Mouse (Mus musculus) ES-Bruce4 (cell line): ENCODE results near the gene A630001G21Rik. TPM values are rescaled to one million over a fixed set of nuclear protein-coding genes. Genes with fewer than 3 reads are reported as not detected.

Experiments
- H3K27ac ChIP-seq: 2 replicates; pipeline ENCODE4 v1.5.1; 2012; ENCODE audit warnings: low read length, inconsistent platforms; ENCODE audit not compliant: insufficient read depth
- H3K27me3 ChIP-seq: 2 replicates; pipeline ENCODE4 v1.6.1; 2012; ENCODE audit warnings: mild to moderate bottlenecking, low read length, inconsistent platforms; ENCODE audit not compliant: control insufficient read depth, poor library complexity, insufficient read depth, severe bottlenecking
- H3K36me3 ChIP-seq: 2 replicates; pipeline ENCODE4 v1.6.1; 2012; ENCODE audit warnings: inconsistent platforms, mild to moderate bottlenecking, low read length, moderate library complexity; ENCODE audit not compliant: control insufficient read depth, poor library complexity, insufficient read depth, severe bottlenecking
- H3K4me1 ChIP-seq: one replicate; pipeline ENCODE4 v1.8.1; 2011; ENCODE audit warnings: low read length; ENCODE audit not compliant: control insufficient read depth, insufficient read depth
- H3K4me3 ChIP-seq: 2 replicates; pipeline ENCODE4 v1.5.1; 2011; ENCODE audit warnings: low read depth, mild to moderate bottlenecking, low read length
- H3K9ac ChIP-seq: 2 replicates; pipeline ENCODE4 v1.6.1; 2012; ENCODE audit warnings: low read depth, mild to moderate bottlenecking, inconsistent platforms; ENCODE audit not compliant: poor library complexity, severe bottlenecking
- H3K9me3 ChIP-seq: replicated peaks from 2 replicates; pipeline ENCODE4 v1.6.1; 2012; ENCODE audit warnings: mild to moderate bottlenecking, low read length, inconsistent platforms; ENCODE audit not compliant: control insufficient read depth, poor library complexity, insufficient read depth, severe bottlenecking
- CTCF ChIP-seq: IDR thresholded peaks from one replicate; pipeline ENCODE4 v1.8.1; 2011; ENCODE audit warnings: low read depth, low read length
- EP300 ChIP-seq: IDR thresholded peaks from 2 replicates; pipeline ENCODE4 v1.6.1; 2011; ENCODE audit warnings: low read depth, low read length; ENCODE audit not compliant: insufficient read depth
- POLR2A ChIP-seq: IDR thresholded peaks from one replicate; pipeline ENCODE4 v1.8.1; 2011; ENCODE audit warnings: low read length; ENCODE audit not compliant: insufficient read depth
- polyA plus RNA-seq: library from polyadenylated mRNA; stranded (reverse); fragments of >200 nt; gene quantifications from 2 replicates; pipeline ENCODE4 v1.2.4, GENCODE M21; 2011; ENCODE audit warnings: low read depth; ENCODE audit not compliant: missing spikeins, insufficient read depth, insufficient read length

A630001G21Rik gene
- polyA plus RNA-seq, 1 experiment, result 1.1 TPM

DNA sequence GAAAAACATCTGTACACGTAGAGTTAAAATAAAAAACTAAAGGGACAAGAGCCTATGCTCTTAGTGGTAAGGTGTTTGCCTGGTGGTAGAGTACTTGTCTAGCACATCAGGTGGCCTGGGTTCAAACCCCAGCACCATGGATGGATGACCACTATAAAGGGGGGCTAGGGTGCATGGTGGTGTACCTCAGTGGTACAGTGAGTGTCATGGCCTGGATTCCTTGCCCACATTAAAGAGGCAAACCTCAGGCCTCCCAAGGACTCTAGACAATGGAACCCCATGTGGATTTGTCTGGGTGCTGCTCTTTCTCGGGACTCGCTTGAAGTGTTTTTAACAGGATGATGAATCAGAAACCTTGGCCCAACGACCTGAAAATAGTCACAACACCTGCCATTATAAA lies 75.9 kb downstream of the A630001G21Rik start:
- Histone ChIP-seq H3K27ac (no peak overlapping the region), H3K4me3 (no peak overlapping the region), H3K4me1 (no peaks in the 10 kb centered on the region)

DNA sequence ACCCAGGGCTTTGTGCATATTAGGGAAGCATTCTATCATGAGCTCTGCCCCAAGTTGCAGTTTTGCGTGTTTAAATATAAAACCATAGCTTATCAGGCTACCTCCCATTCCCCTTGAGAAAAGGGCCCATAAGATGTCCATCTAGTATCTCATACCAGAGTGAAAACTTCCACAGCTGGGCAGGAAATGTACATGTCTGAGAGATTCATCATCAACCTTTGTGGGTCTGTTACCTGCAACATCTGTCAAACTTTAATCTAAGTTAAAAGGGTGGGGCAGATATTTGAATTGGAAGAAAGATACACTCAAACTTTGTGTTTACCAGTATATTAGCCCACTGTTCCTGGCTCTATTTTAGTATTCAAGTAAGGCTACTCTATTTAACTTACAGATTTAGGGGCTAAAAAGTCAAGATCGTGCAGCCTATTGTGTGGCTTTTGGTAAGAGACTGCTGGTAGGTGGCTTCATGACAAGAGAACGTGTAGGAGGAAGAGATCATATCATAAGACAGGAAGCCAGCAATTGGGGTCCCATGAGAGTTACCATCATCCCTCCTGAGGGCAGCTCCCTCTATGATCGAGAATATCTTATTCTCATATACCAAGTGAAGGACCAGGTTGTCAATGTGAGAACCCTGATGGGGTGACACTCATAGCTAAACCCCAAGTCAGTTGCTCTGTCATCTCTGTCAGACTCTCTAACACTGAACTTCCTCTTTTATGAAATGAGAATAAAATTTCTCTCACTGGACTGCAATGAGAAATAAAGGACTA lies 80.5 kb downstream of the A630001G21Rik start:
- no peak overlapping the region for H3K9ac ChIP-seq
- H3K4me1 ChIP-seq, result no peaks in the 10 kb centered on the region
- H3K9me3 ChIP-seq, result no peaks in the 10 kb centered on the region
- H3K27ac ChIP-seq, result no peak overlapping the region
- H3K4me3 ChIP-seq, result no peak overlapping the region
- no peaks in the 10 kb centered on the region for H3K36me3 ChIP-seq
- TF ChIP-seq POLR2A, result no peak
- TF ChIP-seq EP300, result no peak
- TF ChIP-seq CTCF, result no peak
- H3K27me3 ChIP-seq, result no peaks in the 10 kb centered on the region

More for the DNA sequence above, 75.9 kb downstream of the A630001G21Rik start:
- H3K36me3 ChIP-seq, result no peaks in the 10 kb centered on the region
- no peak for TF ChIP-seq CTCF
- H3K9ac ChIP-seq, result no peak overlapping the region
- H3K9me3 ChIP-seq, result no peaks in the 10 kb centered on the region
- H3K27me3 ChIP-seq, result no peaks in the 10 kb centered on the region

DNA sequence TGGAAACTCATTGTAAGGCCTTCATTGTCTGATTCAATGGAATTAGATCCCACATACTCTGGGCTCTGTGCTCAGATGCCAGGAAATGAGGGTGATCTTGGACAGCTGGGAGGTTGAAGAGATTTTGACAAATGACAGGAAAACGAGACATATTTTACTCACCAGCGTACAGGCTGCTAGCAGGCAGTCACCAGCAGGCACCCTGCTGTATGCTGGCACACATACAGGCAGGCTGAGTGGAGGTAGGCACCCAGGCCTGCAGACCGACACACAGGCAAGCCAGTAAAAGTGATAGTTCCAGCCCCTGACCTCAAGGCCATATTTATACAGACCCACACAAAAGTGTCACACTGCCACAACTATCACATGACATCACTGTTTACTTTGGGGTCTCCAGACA lies 82.8 kb downstream of the A630001G21Rik start:
- Histone ChIP-seq H3K9me3 (no peaks in the 10 kb centered on the region), H3K4me3 (no peak overlapping the region), H3K36me3 (no peaks in the 10 kb centered on the region), H3K4me1 (no peaks in the 10 kb centered on the region), H3K27me3 (no peaks in the 10 kb centered on the region), H3K27ac (no peak overlapping the region), H3K9ac (no peak overlapping the region)
- TF ChIP-seq EP300 (no peak), CTCF (no peak), POLR2A (no peak)

DNA sequence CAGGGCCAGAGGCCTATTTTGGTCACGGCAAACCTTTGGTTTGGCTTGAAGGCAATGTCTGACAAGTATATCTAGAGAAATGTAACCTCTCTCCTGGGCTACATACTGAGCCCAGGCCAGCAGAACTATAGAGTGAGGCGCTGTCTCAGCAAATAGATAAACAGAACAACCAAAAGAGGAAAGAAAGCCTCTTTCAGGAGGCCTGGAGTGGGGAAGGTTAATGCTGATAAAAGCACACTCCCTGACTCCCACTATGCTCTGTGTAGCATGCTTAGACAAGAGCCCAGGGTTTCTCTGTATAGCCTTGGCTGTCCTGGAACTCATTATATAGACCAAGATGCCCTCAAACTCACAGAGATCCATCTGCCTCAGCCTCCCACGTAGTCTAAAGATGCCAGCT lies 85.2 kb downstream of the A630001G21Rik start:
- H3K4me1 ChIP-seq, result no peaks in the 10 kb centered on the region
- no peaks in the 10 kb centered on the region for H3K9me3 ChIP-seq
- no peaks in the 10 kb centered on the region for H3K36me3 ChIP-seq
- TF ChIP-seq EP300, result no peak
- TF ChIP-seq CTCF, result no peak
- no peak for TF ChIP-seq POLR2A
- H3K9ac ChIP-seq, result no peak overlapping the region
- H3K27ac ChIP-seq, result no peak overlapping the region
- no peaks in the 10 kb centered on the region for H3K27me3 ChIP-seq
- no peak overlapping the region for H3K4me3 ChIP-seq

DNA sequence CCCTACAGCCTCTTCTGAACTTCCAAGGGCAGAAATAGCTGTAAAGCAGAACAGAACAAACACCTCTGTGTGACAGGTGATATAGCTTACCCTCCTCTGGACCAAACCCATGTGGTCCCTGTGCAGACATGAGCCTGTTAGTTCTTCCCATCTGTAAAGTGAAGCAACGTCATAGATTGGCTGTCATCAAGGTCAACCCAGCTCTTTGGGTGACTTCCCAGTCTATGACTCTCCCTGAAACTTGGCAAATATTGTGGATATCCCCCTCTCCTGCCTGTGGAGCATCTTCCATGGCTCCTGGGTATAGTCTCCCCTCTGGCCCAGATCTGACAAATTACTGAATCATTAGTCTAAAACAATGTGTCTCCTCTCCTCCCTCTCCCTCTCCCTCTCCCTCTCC lies 86.2 kb downstream of the A630001G21Rik start:
- H3K36me3 ChIP-seq, result no peaks in the 10 kb centered on the region
- H3K9ac ChIP-seq, result no peak overlapping the region
- H3K27me3 ChIP-seq, result no peaks in the 10 kb centered on the region
- TF ChIP-seq POLR2A, result no peak
- no peak for TF ChIP-seq EP300
- no peak for TF ChIP-seq CTCF
- H3K27ac ChIP-seq, result no peak overlapping the region
- no peak overlapping the region for H3K4me3 ChIP-seq
- H3K9me3 ChIP-seq, result no peaks in the 10 kb centered on the region
- no peaks in the 10 kb centered on the region for H3K4me1 ChIP-seq

DNA sequence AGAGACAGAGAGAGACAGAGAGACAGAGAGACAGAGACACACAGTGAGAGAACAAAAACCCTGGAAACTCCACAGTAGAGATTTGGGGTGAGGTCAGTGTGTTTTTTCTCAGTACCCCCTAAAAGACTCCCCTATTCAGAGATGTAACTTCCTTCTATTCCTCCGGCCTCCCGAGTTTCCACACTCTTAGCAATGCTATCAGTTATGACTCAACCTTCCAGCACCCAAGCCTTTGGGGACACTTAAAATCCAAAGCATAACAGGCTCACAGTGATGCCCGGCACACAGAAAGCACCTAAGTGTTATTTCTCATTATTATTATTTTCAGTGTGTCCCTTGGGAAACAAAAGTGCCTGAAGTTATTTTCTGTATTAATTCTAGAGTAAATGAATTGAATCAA lies 87.9 kb downstream of the A630001G21Rik start:
- Histone ChIP-seq H3K4me3 (no peak overlapping the region), H3K4me1 (no peaks in the 10 kb centered on the region), H3K9me3 (no peaks in the 10 kb centered on the region), H3K9ac (no peak overlapping the region), H3K27ac (no peak overlapping the region), H3K27me3 (no peaks in the 10 kb centered on the region), H3K36me3 (no peaks in the 10 kb centered on the region)
- TF ChIP-seq CTCF (no peak), POLR2A (no peak), EP300 (no peak)
